Mouse (Mus musculus) Muller cell, postnatal 12 days (primary cell): ENCODE measurements around the gene Slc1a1.
A peak's percentile ranks its signal among the peaks of the same experiment; 100 is the strongest.

Experiments used
- DNase-seq: peaks from one replicate; pipeline ENCODE4 v3.0.0-alpha.2; 2015; ENCODE audit errors: inconsistent ontology term

Gene Slc1a1

GRCm38 (mm10) chr19:28834798-28835499, at the start of gene Slc1a1:
Gene Slc1a1 (plus strand): TSS chr19:28835049.
- DNase-seq, result peak; percentile 78

- no peak for DNase-seq
Observed at GRCm38 (mm10) chr19:28790196-28790595, 44.7 kb upstream of the Slc1a1 start.

- DNase-seq, result peak; percentile 66
Observed at GRCm38 (mm10) chr19:28793307-28793706, 41.5 kb upstream of the Slc1a1 start.

GRCm38 (mm10) chr19:28796146-28796848, 38.6 kb upstream of the Slc1a1 start:
- DNase-seq, result peak; percentile 38

GRCm38 (mm10) chr19:28796966-28797365, 37.9 kb upstream of the Slc1a1 start:
- no peak for DNase-seq

- DNase-seq, result no peak
Observed at GRCm38 (mm10) chr19:28797611-28798010, 37.2 kb upstream of the Slc1a1 start.

GRCm38 (mm10) chr19:28800448-28800847, 34.4 kb upstream of the Slc1a1 start:
- no peak for DNase-seq

GRCm38 (mm10) chr19:28806276-28806675, 28.6 kb upstream of the Slc1a1 start:
- no peak for DNase-seq

GRCm38 (mm10) chr19:28806821-28807496, 27.9 kb upstream of the Slc1a1 start:
- no peak for DNase-seq

GRCm38 (mm10) chr19:28807497-28807871, 27.4 kb upstream of the Slc1a1 start:
- no peak for DNase-seq

- no peak for DNase-seq
Observed at GRCm38 (mm10) chr19:28818286-28818685, 16.6 kb upstream of the Slc1a1 start.

- DNase-seq, result peak; percentile 85
Observed at GRCm38 (mm10) chr19:28827697-28828328, 7.0 kb upstream of the Slc1a1 start.

- DNase-seq, result no peak
Observed at GRCm38 (mm10) chr19:28831324-28831723, 3.5 kb upstream of the Slc1a1 start.

- no peak for DNase-seq
Observed at GRCm38 (mm10) chr19:28832605-28833004, 2.2 kb upstream of the Slc1a1 start.

GRCm38 (mm10) chr19:28834388-28834787, 461 bp upstream of the Slc1a1 start:
- DNase-seq, result no peak

- no peak for DNase-seq
Observed at GRCm38 (mm10) chr19:28835500-28835864, 633 bp downstream of the Slc1a1 start.

- no peak for DNase-seq
Observed at GRCm38 (mm10) chr19:28836116-28836515, 1.3 kb downstream of the Slc1a1 start.

GRCm38 (mm10) chr19:28836651-28837410, 2.0 kb downstream of the Slc1a1 start:
- no peak for DNase-seq

- DNase-seq, result no peak
Observed at GRCm38 (mm10) chr19:28838796-28839195, 3.9 kb downstream of the Slc1a1 start.

GRCm38 (mm10) chr19:28844946-28845710, 10.3 kb downstream of the Slc1a1 start:
- no peak for DNase-seq

GRCm38 (mm10) chr19:28850510-28850909, 15.7 kb downstream of the Slc1a1 start:
- no peak for DNase-seq
